Mouse (Mus musculus) left cerebral cortex, postnatal 25 days (tissue): Measurements from ENCODE around the gene Smarca2. TPM values are rescaled to one million over a fixed set of nuclear protein-coding genes. Genes with fewer than 3 reads are reported as not detected.
"Not testable (repeated sequence)": the region's sequence is repeated elsewhere in the genome, so short reads cannot be mapped to it uniquely, and the experiment has no call there.

Source experiments
- DNase-seq, 2 experiments: peaks; one replicate each; pipeline ENCODE4 v3.0.0; 2022; ENCODE audit warnings: low spot score in 2 of 2, mixed read lengths in 1 of 2
- intact Hi-C: fragments of 180-260 bp; cut with DNase I; formaldehyde crosslinking; loops from one replicate; pipeline ENCODE4 v1.15.1; 2025
- total RNA-seq, 2 experiments: library from RNA; stranded (reverse); gene quantifications; 2 replicates each; pipeline ENCODE4 v1.2.3; 2021

Gene Smarca2
- total RNA-seq, 2 experiments from 2014 or later: 254 to 271 TPM

- intact Hi-C loops: loop anchor here (5.0 to 10.0 kb wide), 3 partner anchors 145 to 357 kb away; no protein-coding TSS in a partner anchor
- no peak for DNase-seq
Observed at GRCm38 (mm10) chr19:26609637-26610036, 4.8 kb downstream of the Smarca2 start.

GRCm38 (mm10) chr19:26612995-26613394 is 8.1 kb downstream of the Smarca2 start:
- DNase-seq: no peak
- intact Hi-C loops: no loop called here

- intact Hi-C loops: no loop called here
- DNase-seq: no peak
Observed at GRCm38 (mm10) chr19:26613665-26614064, 8.8 kb downstream of the Smarca2 start.

GRCm38 (mm10) chr19:26616271-26616670 is 11.4 kb downstream of the Smarca2 start:
- intact Hi-C loops: loop anchor here (5.0 kb wide), 1 partner anchor 599 kb away; no protein-coding TSS in a partner anchor
- no peak for DNase-seq

GRCm38 (mm10) chr19:26617287-26617686 is 12.4 kb downstream of the Smarca2 start:
- intact Hi-C loops: loop anchor here (5.0 kb wide), 1 partner anchor 600 kb away; no protein-coding TSS in a partner anchor
- no peak for DNase-seq

GRCm38 (mm10) chr19:26630712-26631235 is 25.9 kb downstream of the Smarca2 start:
- DNase-seq: peak; percentile 28 to 42
- intact Hi-C loops: no loop called here

- intact Hi-C loops: no loop called here
- no peak for DNase-seq
Observed at GRCm38 (mm10) chr19:26632228-26632627, 27.4 kb downstream of the Smarca2 start.

GRCm38 (mm10) chr19:26640556-26640955 is 35.7 kb downstream of the Smarca2 start:
- intact Hi-C loops: no loop called here
- no peak for DNase-seq

GRCm38 (mm10) chr19:26641269-26641668 is 36.4 kb downstream of the Smarca2 start:
- DNase-seq: peak in 1 of 2 experiments; percentile 33
- intact Hi-C loops: no loop called here

GRCm38 (mm10) chr19:26643011-26643410 is 38.2 kb downstream of the Smarca2 start:
- intact Hi-C loops: no loop called here
- no peak for DNase-seq

- no peak for DNase-seq
- intact Hi-C loops: no loop called here
Observed at GRCm38 (mm10) chr19:26643936-26644335, 39.1 kb downstream of the Smarca2 start.

GRCm38 (mm10) chr19:26645016-26645415 is 40.2 kb downstream of the Smarca2 start:
- intact Hi-C loops: no loop called here

GRCm38 (mm10) chr19:26646128-26646527 is 41.3 kb downstream of the Smarca2 start:
- intact Hi-C loops: loop anchor here (2.0 kb wide), 1 partner anchor 41 kb away; the partner anchor contains the start of gene Smarca2
- peak in 1 of 2 experiments; percentile 42 for DNase-seq

More at GRCm38 (mm10) chr19:26645016-26645415, 40.2 kb downstream of the Smarca2 start:
- DNase-seq: no peak

- intact Hi-C loops: no loop called here
- peak in 1 of 2 experiments; percentile 29 for DNase-seq
Observed at GRCm38 (mm10) chr19:26650585-26651273, 45.9 kb downstream of the Smarca2 start.

- intact Hi-C loops: no loop called here
- no peak for DNase-seq
Observed at GRCm38 (mm10) chr19:26658324-26658723, 53.5 kb downstream of the Smarca2 start.

GRCm38 (mm10) chr19:26659976-26660375 is 55.1 kb downstream of the Smarca2 start:
- intact Hi-C loops: no loop called here
- peak in 1 of 2 experiments; percentile 36 for DNase-seq

- no peak for DNase-seq
- intact Hi-C loops: no loop called here
Observed at GRCm38 (mm10) chr19:26661198-26661597, 56.3 kb downstream of the Smarca2 start.

- intact Hi-C loops: no loop called here
- DNase-seq: no peak
Observed at GRCm38 (mm10) chr19:26666303-26666702, 61.5 kb downstream of the Smarca2 start.

GRCm38 (mm10) chr19:26670089-26670488 is 65.2 kb downstream of the Smarca2 start:
- intact Hi-C loops: no loop called here

GRCm38 (mm10) chr19:26671413-26671812 is 66.6 kb downstream of the Smarca2 start:
- intact Hi-C loops, DNase-seq: not testable (repeated sequence)

More at GRCm38 (mm10) chr19:26670089-26670488, 65.2 kb downstream of the Smarca2 start:
- DNase-seq: no peak

- intact Hi-C loops: no loop called here
Observed at GRCm38 (mm10) chr19:26675917-26676316, 71.1 kb downstream of the Smarca2 start.

More at GRCm38 (mm10) chr19:26675917-26676316, 71.1 kb downstream of the Smarca2 start:
- DNase-seq: no peak
